Mouse (Mus musculus): Measurements from ENCODE around the gene Polr1d. TPM values are rescaled to one million over a fixed set of nuclear protein-coding genes. Genes with fewer than 3 reads are reported as not detected.

Polr1d gene
- polyA plus RNA-seq, 1 experiment from 2014 or later, result 108 TPM

- H3K4me2 ChIP-seq (ENCODE audit: low read depth, low read length), result no peak overlapping the region
- no peak overlapping the region for H3K27ac ChIP-seq (ENCODE audit: low read depth, low read length)
- no peak overlapping the region for H3K4me3 ChIP-seq (ENCODE audit: low read depth, low read length)
- no peak for ATAC-seq (ENCODE audit: low read depth)
- H3K9me3 ChIP-seq (ENCODE audit: control insufficient read depth, low read length), result no peaks in the 10 kb centered on the region
- WGBS, result 88% methylated on average over 6 of the region's 6 CpGs
- no peaks in the 10 kb centered on the region for H3K36me3 ChIP-seq (ENCODE audit: control insufficient read depth, insufficient read depth, low read length)
- no peaks in the 10 kb centered on the region for H3K27me3 ChIP-seq (ENCODE audit: control insufficient read depth, insufficient read depth, low read length)
- peaks cover 4% of the 10 kb centered on the region; the same call in 1 of the 2 replicates for H3K4me1 ChIP-seq (ENCODE audit: control insufficient read depth, insufficient read depth, low read length)
- no peak overlapping the region for H3K9ac ChIP-seq (replicated peaks; ENCODE audit: low read depth, low read length)
These were observed 23.8 kb upstream of the Polr1d start for GRCm38 (mm10) chr5:147053071-147053470.

- Histone ChIP-seq H3K4me2 (ENCODE audit: low read depth, low read length) (no peak overlapping the region), H3K27me3 (ENCODE audit: control insufficient read depth, insufficient read depth, low read length) (no peaks in the 10 kb centered on the region), H3K27ac (ENCODE audit: low read depth, low read length) (no peak overlapping the region), H3K9ac (replicated peaks; ENCODE audit: low read depth, low read length) (no peak overlapping the region), H3K36me3 (ENCODE audit: control insufficient read depth, insufficient read depth, low read length) (no peaks in the 10 kb centered on the region), H3K9me3 (ENCODE audit: control insufficient read depth, low read length) (no peaks in the 10 kb centered on the region), H3K4me3 (ENCODE audit: low read depth, low read length) (no peak overlapping the region), H3K4me1 (ENCODE audit: control insufficient read depth, insufficient read depth, low read length) (peaks cover 4% of the 10 kb centered on the region; the same call in 1 of the 2 replicates)
- no peak for ATAC-seq (ENCODE audit: low read depth)
- WGBS, result 75% methylated on average over 3 of the region's 3 CpGs
These were observed 23.4 kb upstream of the Polr1d start for GRCm38 (mm10) chr5:147053481-147053880.

- Histone ChIP-seq H3K4me2 (ENCODE audit: low read depth, low read length) (no peak overlapping the region), H3K9me3 (ENCODE audit: control insufficient read depth, low read length) (no peaks in the 10 kb centered on the region), H3K4me1 (ENCODE audit: control insufficient read depth, insufficient read depth, low read length) (peaks cover 4% of the 10 kb centered on the region; the same call in 1 of the 2 replicates), H3K36me3 (ENCODE audit: control insufficient read depth, insufficient read depth, low read length) (no peaks in the 10 kb centered on the region), H3K4me3 (ENCODE audit: low read depth, low read length) (no peak overlapping the region), H3K9ac (replicated peaks; ENCODE audit: low read depth, low read length) (no peak overlapping the region), H3K27me3 (ENCODE audit: control insufficient read depth, insufficient read depth, low read length) (no peaks in the 10 kb centered on the region), H3K27ac (ENCODE audit: low read depth, low read length) (no peak overlapping the region)
- no peak for ATAC-seq (ENCODE audit: low read depth)
- 90% methylated on average over 6 of the region's 6 CpGs for WGBS
These were observed 22.5 kb upstream of the Polr1d start for GRCm38 (mm10) chr5:147054328-147054727.

DNA sequence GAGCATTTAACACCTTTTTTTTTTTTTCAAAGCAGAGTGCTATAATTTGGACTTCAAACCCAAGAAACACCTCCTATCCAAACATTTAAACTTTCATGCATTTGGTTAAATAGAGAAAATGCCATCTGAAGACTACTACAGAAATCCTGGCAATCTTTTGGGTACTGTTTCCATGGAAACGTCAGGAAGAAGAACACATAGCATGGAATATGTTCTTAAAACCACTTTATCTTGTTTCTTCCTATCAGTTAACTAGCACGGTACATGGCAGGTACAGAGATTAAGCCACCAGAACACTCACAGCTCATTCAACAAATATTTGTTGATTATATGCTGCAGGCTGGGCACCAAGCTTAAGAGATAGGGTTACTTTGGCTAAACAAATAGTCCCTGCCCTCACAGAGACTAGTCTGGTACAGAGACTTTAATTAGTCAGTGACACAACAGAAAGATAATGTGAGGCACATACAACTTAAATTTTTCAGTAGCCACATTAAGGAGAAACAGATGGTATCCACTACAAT lies 22.0 kb upstream of the Polr1d start:
- no peak overlapping the region for H3K27ac ChIP-seq (ENCODE audit: low read depth, low read length)
- H3K4me1 ChIP-seq (ENCODE audit: control insufficient read depth, insufficient read depth, low read length), result peaks cover 4% of the 10 kb centered on the region; the same call in 1 of the 2 replicates
- 90% methylated on average over 2 of the region's 2 CpGs for WGBS
- no peaks in the 10 kb centered on the region for H3K27me3 ChIP-seq (ENCODE audit: control insufficient read depth, insufficient read depth, low read length)
- H3K9ac ChIP-seq (replicated peaks; ENCODE audit: low read depth, low read length), result no peak overlapping the region
- no peak for ATAC-seq (ENCODE audit: low read depth)
- H3K4me3 ChIP-seq (ENCODE audit: low read depth, low read length), result no peak overlapping the region
- no peaks in the 10 kb centered on the region for H3K36me3 ChIP-seq (ENCODE audit: control insufficient read depth, insufficient read depth, low read length)
- no peak overlapping the region for H3K4me2 ChIP-seq (ENCODE audit: low read depth, low read length)
- H3K9me3 ChIP-seq (ENCODE audit: control insufficient read depth, low read length), result no peaks in the 10 kb centered on the region

DNA sequence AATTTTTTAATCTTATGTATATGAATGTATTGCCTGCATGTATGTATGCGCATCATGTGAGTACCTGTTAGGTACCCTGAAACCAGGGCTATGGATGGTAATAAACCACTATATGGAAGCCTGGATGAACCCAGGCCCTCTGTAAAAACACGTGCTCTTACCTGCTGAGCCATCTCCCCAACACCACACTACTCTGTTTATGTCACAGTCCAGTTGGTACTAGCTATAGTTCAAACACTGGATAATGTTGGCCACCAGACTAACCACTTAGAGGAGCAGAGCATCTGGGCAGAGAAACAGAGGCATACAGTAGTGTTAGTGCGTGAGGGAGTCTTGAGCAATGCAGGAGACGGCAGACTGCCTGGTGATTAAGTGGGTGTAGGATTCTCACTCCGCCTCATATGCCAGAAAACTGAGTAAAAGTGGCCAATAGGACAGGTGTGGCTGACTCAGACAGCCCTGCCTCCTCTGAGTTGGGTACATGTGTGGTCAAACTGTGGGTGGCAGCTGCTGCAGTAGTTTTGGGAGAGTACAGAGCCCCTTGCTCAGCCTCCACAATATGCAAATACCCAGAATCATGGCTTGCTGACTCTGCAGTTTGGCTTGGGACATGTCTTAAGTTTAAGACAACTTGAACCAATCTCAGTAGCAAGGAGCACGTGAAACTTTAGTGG lies 21.1 kb upstream of the Polr1d start:
- Histone ChIP-seq H3K4me1 (ENCODE audit: control insufficient read depth, insufficient read depth, low read length) (peaks cover 4% of the 10 kb centered on the region; the same call in 1 of the 2 replicates), H3K9me3 (ENCODE audit: control insufficient read depth, low read length) (no peaks in the 10 kb centered on the region), H3K4me3 (ENCODE audit: low read depth, low read length) (no peak overlapping the region), H3K9ac (replicated peaks; ENCODE audit: low read depth, low read length) (no peak overlapping the region), H3K27ac (ENCODE audit: low read depth, low read length) (no peak overlapping the region), H3K36me3 (ENCODE audit: control insufficient read depth, insufficient read depth, low read length) (no peaks in the 10 kb centered on the region), H3K27me3 (ENCODE audit: control insufficient read depth, insufficient read depth, low read length) (no peaks in the 10 kb centered on the region), H3K4me2 (ENCODE audit: low read depth, low read length) (no peak overlapping the region)
- 93% methylated on average over 6 of the region's 6 CpGs for WGBS
- ATAC-seq (ENCODE audit: low read depth), result no peak

- Histone ChIP-seq H3K27me3 (ENCODE audit: control insufficient read depth, insufficient read depth, low read length) (no peaks in the 10 kb centered on the region), H3K4me2 (ENCODE audit: low read depth, low read length) (no peak overlapping the region), H3K27ac (ENCODE audit: low read depth, low read length) (no peak overlapping the region), H3K4me3 (ENCODE audit: low read depth, low read length) (no peak overlapping the region), H3K4me1 (ENCODE audit: control insufficient read depth, insufficient read depth, low read length) (peaks cover 1% of the 10 kb centered on the region; the same call in 1 of the 2 replicates), H3K9me3 (ENCODE audit: control insufficient read depth, low read length) (no peaks in the 10 kb centered on the region), H3K9ac (replicated peaks; ENCODE audit: low read depth, low read length) (no peak overlapping the region), H3K36me3 (ENCODE audit: control insufficient read depth, insufficient read depth, low read length) (no peaks in the 10 kb centered on the region)
- no peak for ATAC-seq (ENCODE audit: low read depth)
- WGBS, result 91% methylated on average over 10 of the region's 10 CpGs
These were observed 20.0 kb upstream of the Polr1d start for GRCm38 (mm10) chr5:147056712-147057290.

GRCm38 (mm10) chr5:147057626-147058414 lies 19.0 kb upstream of the Polr1d start:
- Histone ChIP-seq H3K27me3 (ENCODE audit: control insufficient read depth, insufficient read depth, low read length) (no peaks in the 10 kb centered on the region), H3K27ac (ENCODE audit: low read depth, low read length) (no peak overlapping the region), H3K9ac (replicated peaks; ENCODE audit: low read depth, low read length) (no peak overlapping the region), H3K4me3 (ENCODE audit: low read depth, low read length) (no peak overlapping the region), H3K4me2 (ENCODE audit: low read depth, low read length) (no peak overlapping the region), H3K9me3 (ENCODE audit: control insufficient read depth, low read length) (no peaks in the 10 kb centered on the region), H3K4me1 (ENCODE audit: control insufficient read depth, insufficient read depth, low read length) (no peaks in the 10 kb centered on the region), H3K36me3 (ENCODE audit: control insufficient read depth, insufficient read depth, low read length) (no peaks in the 10 kb centered on the region)
- no peak for ATAC-seq (ENCODE audit: low read depth)
- 88% methylated on average over 9 of the region's 9 CpGs for WGBS

DNA sequence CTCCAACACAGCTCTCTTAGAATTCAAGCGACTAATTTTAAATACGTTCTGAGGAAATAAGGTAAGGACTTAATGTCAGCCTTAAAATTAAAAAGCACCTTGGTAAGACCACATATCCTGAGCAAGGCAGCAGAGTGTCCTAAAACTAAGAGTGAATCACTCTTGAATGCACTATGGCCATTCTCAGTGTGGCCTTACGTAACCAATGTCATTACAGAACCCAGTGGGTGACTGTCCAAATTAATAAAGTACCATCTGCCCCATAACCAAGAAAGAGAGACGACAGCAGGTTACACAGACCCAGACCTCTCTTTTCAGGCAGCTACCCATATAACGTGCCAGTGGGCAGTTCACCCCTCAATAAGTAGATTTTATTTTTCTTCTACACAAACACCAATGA lies 18.2 kb upstream of the Polr1d start:
- Histone ChIP-seq H3K4me2 (ENCODE audit: low read depth, low read length) (no peak overlapping the region), H3K27me3 (ENCODE audit: control insufficient read depth, insufficient read depth, low read length) (no peaks in the 10 kb centered on the region), H3K27ac (ENCODE audit: low read depth, low read length) (no peak overlapping the region), H3K4me3 (ENCODE audit: low read depth, low read length) (no peak overlapping the region), H3K9me3 (ENCODE audit: control insufficient read depth, low read length) (no peaks in the 10 kb centered on the region), H3K4me1 (ENCODE audit: control insufficient read depth, insufficient read depth, low read length) (no peaks in the 10 kb centered on the region), H3K9ac (replicated peaks; ENCODE audit: low read depth, low read length) (no peak overlapping the region), H3K36me3 (ENCODE audit: control insufficient read depth, insufficient read depth, low read length) (no peaks in the 10 kb centered on the region)
- ATAC-seq (ENCODE audit: low read depth), result no peak
- WGBS, result 86% methylated on average over 5 of the region's 5 CpGs

GRCm38 (mm10) chr5:147059319-147059718 lies 17.5 kb upstream of the Polr1d start:
- H3K27me3 ChIP-seq (ENCODE audit: control insufficient read depth, insufficient read depth, low read length), result no peaks in the 10 kb centered on the region
- no peak overlapping the region for H3K9ac ChIP-seq (replicated peaks; ENCODE audit: low read depth, low read length)
- H3K4me3 ChIP-seq (ENCODE audit: low read depth, low read length), result no peak overlapping the region
- H3K9me3 ChIP-seq (ENCODE audit: control insufficient read depth, low read length), result no peaks in the 10 kb centered on the region
- H3K4me2 ChIP-seq (ENCODE audit: low read depth, low read length), result no peak overlapping the region
- 92% methylated on average over 9 of the region's 9 CpGs for WGBS
- H3K4me1 ChIP-seq (ENCODE audit: control insufficient read depth, insufficient read depth, low read length), result no peaks in the 10 kb centered on the region
- no peaks in the 10 kb centered on the region for H3K36me3 ChIP-seq (ENCODE audit: control insufficient read depth, insufficient read depth, low read length)
- H3K27ac ChIP-seq (ENCODE audit: low read depth, low read length), result no peak overlapping the region
- no peak for ATAC-seq (ENCODE audit: low read depth)
